Comparison of ENCODE assay signal across 26 mouse cellular contexts in the genomic region with DNA sequence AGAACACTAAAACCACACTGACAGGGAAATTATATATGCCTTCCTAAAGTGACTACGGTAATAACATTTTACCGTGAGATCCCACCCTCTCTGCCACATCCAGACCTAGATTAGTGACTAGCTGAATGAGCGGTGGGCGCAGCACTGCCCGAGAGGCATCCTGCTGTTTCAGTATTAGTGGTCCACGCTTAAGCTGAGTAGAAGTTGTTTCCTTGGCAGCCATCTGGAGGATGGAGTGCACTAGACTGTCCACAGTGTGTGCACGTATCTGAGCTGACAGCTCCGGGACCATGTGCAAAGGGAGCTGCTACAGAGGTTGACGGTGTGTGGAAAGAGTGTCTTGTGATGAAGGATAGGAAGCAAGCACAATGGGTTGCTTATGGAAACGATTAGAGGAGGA. TPM values are rescaled to one million over a fixed set of nuclear protein-coding genes. Genes with fewer than 3 reads are reported as not detected.
DNase-seq lines count a peak whose midpoint lies in the region; ATAC-seq and TF ChIP-seq lines count a peak whose summit lies in the region.
"Had no signal": no experiment of that assay in that cellular context is flagged by ENCODE, and none has a peak within 500 bp of the region (broad histone marks: within the 10 kb centered on the region; RNA-seq: fewer than 3 reads in every experiment).

No protein-coding gene starts in this region.

- no peak for TF ChIP-seq CTCF in forebrain, postnatal 0 days (IDR thresholded peaks at IDR 0.05; ENCODE audit: low read depth)
- no peak for TF ChIP-seq CTCF in liver, postnatal 0 days (IDR thresholded peaks at IDR 0.05; ENCODE audit: low read depth)

- peak; percentile 11; the same call in 1 of the 2 replicates for ATAC-seq in forebrain, embryonic 16.5 days
- ATAC-seq in forebrain, postnatal 0 days, result no peak
- ATAC-seq in midbrain, embryonic 13.5 days, result peak; percentile 65
- ATAC-seq in midbrain, embryonic 16.5 days, result no peak
- ATAC-seq in hindbrain, embryonic 16.5 days, result 0 out of 2 replicates have a peak, but pooled peaks have one; percentile 24
- no peak for ATAC-seq in liver, postnatal 0 days
- ATAC-seq: midbrain, embryonic 15.5 days had no signal

- WGBS in forebrain, embryonic 16.5 days, result 74% methylated on average over 10 of the region's 10 CpGs
- 63% methylated on average over 10 of the region's 10 CpGs for WGBS in forebrain, postnatal 0 days
- WGBS in midbrain, embryonic 13.5 days, result 59% methylated on average over 10 of the region's 10 CpGs
- 61% methylated on average over 10 of the region's 10 CpGs for WGBS in midbrain, embryonic 16.5 days
- 54% methylated on average over 10 of the region's 10 CpGs for whole genome bisulfite sequencing in hindbrain, embryonic 16.5 days
- WGBS in liver, postnatal 0 days (ENCODE audit: insufficient replicate concordance), result 80% methylated on average over 10 of the region's 10 CpGs

- peaks cover 18% of the 10 kb centered on the region for H3K4me1 ChIP-seq in forebrain, embryonic 16.5 days (replicated peaks; ENCODE audit: control insufficient read depth, insufficient read depth, low read length)
- H3K4me1 ChIP-seq in forebrain, postnatal 0 days (ENCODE audit: insufficient read depth), result no peaks in the 10 kb centered on the region
- H3K4me1 ChIP-seq in midbrain, embryonic 13.5 days (replicated peaks), result peaks cover 43% of the 10 kb centered on the region
- H3K4me1 ChIP-seq in midbrain, embryonic 16.5 days (ENCODE audit: control insufficient read depth, insufficient read depth, low read length), result peaks cover 4% of the 10 kb centered on the region; the same call in 1 of the 2 replicates
- peaks cover 13% of the 10 kb centered on the region for H3K4me1 ChIP-seq in hindbrain, embryonic 16.5 days (ENCODE audit: control insufficient read depth, insufficient read depth, low read depth, low read length)
- H3K4me1 ChIP-seq in liver, postnatal 0 days (ENCODE audit: insufficient read depth), result peaks cover 7% of the 10 kb centered on the region

- H3K27ac ChIP-seq in forebrain, embryonic 16.5 days (ENCODE audit: low read length), result no peak overlapping the region
- H3K27ac ChIP-seq in forebrain, postnatal 0 days (ENCODE audit: low read depth, low read length), result no peak overlapping the region
- H3K27ac ChIP-seq in midbrain, embryonic 13.5 days, result no peak overlapping the region
- H3K27ac ChIP-seq in midbrain, embryonic 16.5 days (ENCODE audit: low read length), result no peak overlapping the region
- peak overlapping the region; percentile 17; the same call in 1 of the 2 replicates for H3K27ac ChIP-seq in hindbrain, embryonic 16.5 days (ENCODE audit: low read depth, low read length)
- no peak overlapping the region for H3K27ac ChIP-seq in liver, postnatal 0 days (ENCODE audit: low read depth)
- H3K27ac ChIP-seq: heart, embryonic 13.5 days; layer of hippocampus, adult 2 months; left cerebral cortex, adult 2 months; midbrain, embryonic 15.5 days had no signal

- H3K4me2 ChIP-seq in forebrain, embryonic 16.5 days (ENCODE audit: low read length), result no peak overlapping the region
- H3K4me2 ChIP-seq in forebrain, postnatal 0 days (ENCODE audit: low read depth), result no peak overlapping the region
- no peak overlapping the region for H3K4me2 ChIP-seq in midbrain, embryonic 13.5 days (replicated peaks)
- no peak overlapping the region for H3K4me2 ChIP-seq in midbrain, embryonic 16.5 days (ENCODE audit: low read length)
- no peak overlapping the region for H3K4me2 ChIP-seq in hindbrain, embryonic 16.5 days (ENCODE audit: low read length)
- H3K4me2 ChIP-seq in liver, postnatal 0 days (ENCODE audit: low read depth, low read length), result no peak overlapping the region
- H3K4me2 ChIP-seq: heart, embryonic 13.5 days; liver, embryonic 11.5 days; lung, embryonic 14.5 days; midbrain, embryonic 15.5 days; neural tube, embryonic 12.5 days had no signal

- H3K9me3 ChIP-seq in forebrain, embryonic 16.5 days (ENCODE audit: control insufficient read depth, low read length), result no peaks in the 10 kb centered on the region
- H3K9me3 ChIP-seq in forebrain, postnatal 0 days (ENCODE audit: low read length), result no peaks in the 10 kb centered on the region
- H3K9me3 ChIP-seq in midbrain, embryonic 13.5 days, result no peaks in the 10 kb centered on the region
- no peaks in the 10 kb centered on the region for H3K9me3 ChIP-seq in midbrain, embryonic 16.5 days (replicated peaks; ENCODE audit: control insufficient read depth, low read length, poor library complexity, severe bottlenecking)
- H3K9me3 ChIP-seq in hindbrain, embryonic 16.5 days (ENCODE audit: control insufficient read depth, low read length), result no peaks in the 10 kb centered on the region
- H3K9me3 ChIP-seq in liver, postnatal 0 days (ENCODE audit: low read length), result no peaks in the 10 kb centered on the region
- H3K9me3 ChIP-seq: heart, embryonic 13.5 days; midbrain, embryonic 15.5 days; neural tube, embryonic 12.5 days had no signal

- TF ChIP-seq EP300 in liver, postnatal 0 days (IDR thresholded peaks at IDR 0.05; ENCODE audit: low read depth), result no peak

- H3K27me3 ChIP-seq in forebrain, embryonic 16.5 days (replicated peaks; ENCODE audit: control insufficient read depth, insufficient read depth, low read length), result no peaks in the 10 kb centered on the region
- no peaks in the 10 kb centered on the region for H3K27me3 ChIP-seq in forebrain, postnatal 0 days (ENCODE audit: insufficient read depth, low read length)
- H3K27me3 ChIP-seq in midbrain, embryonic 13.5 days, result no peaks in the 10 kb centered on the region
- no peaks in the 10 kb centered on the region for H3K27me3 ChIP-seq in midbrain, embryonic 16.5 days (ENCODE audit: control insufficient read depth, insufficient read depth, low read depth, low read length)
- no peaks in the 10 kb centered on the region for H3K27me3 ChIP-seq in hindbrain, embryonic 16.5 days (replicated peaks; ENCODE audit: control insufficient read depth, insufficient read depth, low read length)
- H3K27me3 ChIP-seq in liver, postnatal 0 days (ENCODE audit: insufficient read depth, low read length), result no peaks in the 10 kb centered on the region
- H3K27me3 ChIP-seq: CH12.LX; heart, embryonic 13.5 days; midbrain, embryonic 15.5 days; neural tube, embryonic 12.5 days had no signal

- peaks cover under 1% of the 10 kb centered on the region; the same call in 1 of the 2 replicates for H3K36me3 ChIP-seq in forebrain, embryonic 16.5 days (ENCODE audit: control insufficient read depth, insufficient read depth)
- H3K36me3 ChIP-seq in forebrain, postnatal 0 days (ENCODE audit: insufficient read depth), result 0 out of 2 replicates have a peak, but pooled peaks cover 4% of the 10 kb centered on the region
- H3K36me3 ChIP-seq in midbrain, embryonic 13.5 days, result peaks cover 11% of the 10 kb centered on the region
- H3K36me3 ChIP-seq in midbrain, embryonic 16.5 days (ENCODE audit: control insufficient read depth, insufficient read depth, low read length), result no peaks in the 10 kb centered on the region
- no peaks in the 10 kb centered on the region for H3K36me3 ChIP-seq in hindbrain, embryonic 16.5 days (ENCODE audit: control insufficient read depth, insufficient read depth, low read length)
- no peaks in the 10 kb centered on the region for H3K36me3 ChIP-seq in liver, postnatal 0 days (replicated peaks; ENCODE audit: insufficient read depth, low read length)
- H3K36me3 ChIP-seq: midbrain, embryonic 15.5 days had no signal

- no peak for DNase-seq in forebrain, postnatal 0 days
- no peak for DNase-seq in liver, postnatal 0 days
- DNase-seq in lung, postnatal 14 days, result no peak
- DNase-seq: adrenal gland, postnatal 14 days; cerebellum, adult 18-20 months; gastrocnemius, postnatal 10 days; heart, adult 18-20 months; kidney, adult 8-10 months; kidney, postnatal 14 days; lung, embryonic 14.5 days; lung, postnatal 4 days; right cerebral cortex, postnatal 25 days; thymus, adult 18-20 months; thymus, postnatal 4 days had no signal

- H3K9ac ChIP-seq in forebrain, embryonic 16.5 days (replicated peaks; ENCODE audit: low read depth, low read length), result no peak overlapping the region
- H3K9ac ChIP-seq in forebrain, postnatal 0 days, result no peak overlapping the region
- H3K9ac ChIP-seq in midbrain, embryonic 13.5 days (replicated peaks), result no peak overlapping the region
- H3K9ac ChIP-seq in midbrain, embryonic 16.5 days (ENCODE audit: low read depth, low read length), result no peak overlapping the region
- no peak overlapping the region for H3K9ac ChIP-seq in hindbrain, embryonic 16.5 days (ENCODE audit: low read depth, low read length)
- H3K9ac ChIP-seq in liver, postnatal 0 days (replicated peaks), result no peak overlapping the region
- H3K9ac ChIP-seq: heart, embryonic 13.5 days; lung, embryonic 14.5 days; midbrain, embryonic 15.5 days; neural tube, embryonic 12.5 days had no signal

- no peak overlapping the region for H3K4me3 ChIP-seq in forebrain, embryonic 16.5 days (replicated peaks; ENCODE audit: low read length)
- H3K4me3 ChIP-seq in forebrain, postnatal 0 days (ENCODE audit: low read depth, low read length), result no peak overlapping the region
- H3K4me3 ChIP-seq in midbrain, embryonic 13.5 days (replicated peaks), result no peak overlapping the region
- H3K4me3 ChIP-seq in midbrain, embryonic 16.5 days (ENCODE audit: low read depth, low read length), result no peak overlapping the region
- H3K4me3 ChIP-seq in hindbrain, embryonic 16.5 days (ENCODE audit: low read length), result no peak overlapping the region
- no peak overlapping the region for H3K4me3 ChIP-seq in liver, postnatal 0 days (ENCODE audit: low read depth, low read length)
- H3K4me3 ChIP-seq: heart, embryonic 13.5 days; layer of hippocampus, adult 2 months; left cerebral cortex, adult 2 months; midbrain, embryonic 15.5 days; neural tube, embryonic 12.5 days had no signal

RNA-seq across cellular contexts. Expression of gene Cnn3, which starts 39.5 kb away (rescaled TPM):
- 554 and 700 TPM in 2 replicates for polyA plus RNA-seq in forebrain, embryonic 16.5 days (2015; fragmentation: Nextera tagmentation; extraction: Ambion mirVana)
- total RNA-seq in forebrain, postnatal 0 days (2014; rRNA removed), result 128 and 150 TPM in 2 replicates
- polyA plus RNA-seq in forebrain, postnatal 0 days (2015; fragmentation: Nextera tagmentation; extraction: Ambion mirVana), result 307 and 319 TPM in 2 replicates
- polyA plus RNA-seq in midbrain, embryonic 13.5 days (2015; fragmentation: Nextera tagmentation; extraction: Ambion mirVana), result 703 and 728 TPM in 2 replicates
- polyA plus RNA-seq in midbrain, embryonic 16.5 days (2015; fragmentation: Nextera tagmentation; extraction: Ambion mirVana), result 311 and 357 TPM in 2 replicates
- 395 and 417 TPM in 2 replicates for polyA plus RNA-seq in hindbrain, embryonic 16.5 days (2015; fragmentation: Nextera tagmentation; extraction: Ambion mirVana)
- polyA plus RNA-seq in liver, postnatal 0 days (2015; fragmentation: Nextera tagmentation; extraction: Ambion mirVana), result 128 and 143 TPM in 2 replicates
- total RNA-seq: MEL had no signal

Comparison
In these comparisons a context has a peak if more than half of its experiments do, and no peak if none do; other contexts are left out.
1. ATAC-seq: peak in forebrain, embryonic 16.5 days (single experiment), midbrain, embryonic 13.5 days (single experiment) and hindbrain, embryonic 16.5 days (single experiment); none in forebrain, postnatal 0 days (single experiment), midbrain, embryonic 16.5 days (single experiment) and liver, postnatal 0 days (single experiment).